Mouse (Mus musculus) C2C12 (cell line): ENCODE measurements around the gene Nkpd1. TPM values are rescaled to one million over a fixed set of nuclear protein-coding genes. Genes with fewer than 3 reads are reported as not detected.
A peak's percentile ranks its signal among the peaks of the same experiment; 100 is the strongest.

Source experiments
- H3K27me3 ChIP-seq: one replicate; pipeline ENCODE4 v1.6.1; 2011; ENCODE audit not compliant: control insufficient read depth, insufficient read depth, insufficient read length
- H3K36me3 ChIP-seq: one replicate; pipeline ENCODE4 v1.6.1; 2011; ENCODE audit not compliant: control insufficient read depth, insufficient read depth
- H3K4me3 ChIP-seq: one replicate; pipeline ENCODE4 v1.5.1; 2011; ENCODE audit warnings: mild to moderate bottlenecking, control low read depth; ENCODE audit not compliant: poor library complexity, insufficient read depth, severe bottlenecking
- H3K79me2 ChIP-seq: one replicate; pipeline ENCODE4 v1.6.1; 2011; ENCODE audit not compliant: control insufficient read depth, insufficient read depth
- H3K79me3 ChIP-seq: one replicate; pipeline ENCODE4 v1.6.1; 2011; ENCODE audit warnings: low read depth, control low read depth
- H3ac ChIP-seq: one replicate; pipeline ENCODE3; 2011; ENCODE audit warnings: low read depth; ENCODE audit not compliant: control insufficient read depth, insufficient read length
- CEBPB ChIP-seq: IDR thresholded peaks from one replicate; pipeline ENCODE4 v1.6.1; 2011; ENCODE audit warnings: low read depth, mild to moderate bottlenecking, control low read depth, moderate library complexity
- CTCF ChIP-seq: IDR thresholded peaks from one replicate; pipeline ENCODE4 v1.5.1; 2011; ENCODE audit not compliant: control insufficient read depth, insufficient read depth, insufficient read length
- FOSL1 ChIP-seq: IDR thresholded peaks from one replicate; pipeline ENCODE4 v1.8.0; 2011; ENCODE audit warnings: mild to moderate bottlenecking, low read length; ENCODE audit not compliant: poor library complexity, insufficient read depth, severe bottlenecking
- MAX ChIP-seq: IDR thresholded peaks from one replicate; pipeline ENCODE4 v1.6.1; 2011; ENCODE audit warnings: mild to moderate bottlenecking, control low read depth
- MYOD1 ChIP-seq: IDR thresholded peaks from one replicate; pipeline ENCODE4 v1.6.1; 2011; ENCODE audit warnings: low read depth; ENCODE audit not compliant: control insufficient read depth, insufficient read length
- MYOG ChIP-seq: IDR thresholded peaks from one replicate; pipeline ENCODE4 v1.6.1; 2011; ENCODE audit not compliant: control insufficient read depth, insufficient read length; ENCODE audit errors: extremely low read depth
- USF1 ChIP-seq: IDR thresholded peaks from one replicate; pipeline ENCODE4 v1.6.1; 2011; ENCODE audit warnings: low read depth, mild to moderate bottlenecking, control low read depth, moderate library complexity
- polyA plus RNA-seq: library from polyadenylated mRNA; unstranded; fragments of >200 nt; fragmentation: generic; extraction: Trizol; gene quantifications from one replicate; pipeline ENCODE4 v1.2.1, GENCODE M21; 2012; ENCODE audit warnings: missing spikeins

Nkpd1 gene
- polyA plus RNA-seq, 1 experiment, result 0.11 TPM

- Histone ChIP-seq H3K27me3 (peaks cover 60% of the 10 kb centered on the region), H3K79me3 (no peaks in the 10 kb centered on the region), H3ac (no peak overlapping the region), H3K79me2 (no peaks in the 10 kb centered on the region), H3K36me3 (no peaks in the 10 kb centered on the region), H3K4me3 (no peak overlapping the region)
- no peak for TF ChIP-seq MYOD1
- TF ChIP-seq USF1, result no peak
- TF ChIP-seq MYOG, result no peak
- no peak for TF ChIP-seq FOSL1
- no peak for TF ChIP-seq CTCF
- no peak for TF ChIP-seq MAX
- no peak for TF ChIP-seq CEBPB
These were observed 2.4 kb downstream of the Nkpd1 start for GRCm38 (mm10) chr7:19520032-19520431.

- no peak overlapping the region for H3K4me3 ChIP-seq
- no peaks in the 10 kb centered on the region for H3K79me2 ChIP-seq
- H3K27me3 ChIP-seq, result peaks cover 63% of the 10 kb centered on the region
- H3K79me3 ChIP-seq, result no peaks in the 10 kb centered on the region
- H3K36me3 ChIP-seq, result no peaks in the 10 kb centered on the region
- TF ChIP-seq MAX, result no peak
- no peak for TF ChIP-seq MYOD1
- TF ChIP-seq MYOG, result no peak
- TF ChIP-seq CTCF, result no peak
- TF ChIP-seq CEBPB, result no peak
- no peak for TF ChIP-seq FOSL1
- TF ChIP-seq USF1, result no peak
- H3ac ChIP-seq, result no peak overlapping the region
These were observed 5.5 kb downstream of the Nkpd1 start for GRCm38 (mm10) chr7:19523017-19523756.

GRCm38 (mm10) chr7:19523757-19524419 lies 6.2 kb downstream of the Nkpd1 start:
- Histone ChIP-seq H3K36me3 (no peaks in the 10 kb centered on the region), H3K4me3 (no peak overlapping the region), H3K27me3 (peaks cover 61% of the 10 kb centered on the region), H3ac (peak overlapping the region; percentile 20), H3K79me2 (no peaks in the 10 kb centered on the region), H3K79me3 (no peaks in the 10 kb centered on the region)
- TF ChIP-seq CTCF (peak; percentile 21), FOSL1 (no peak), MAX (no peak), CEBPB (no peak), USF1 (no peak), MYOG (no peak), MYOD1 (no peak)

- no peak for TF ChIP-seq FOSL1
- TF ChIP-seq CTCF, result no peak
- no peak for TF ChIP-seq USF1
- no peak for TF ChIP-seq MYOG
- TF ChIP-seq CEBPB, result no peak
- Histone ChIP-seq H3K36me3 (no peaks in the 10 kb centered on the region), H3ac (no peak overlapping the region), H3K27me3 (peaks cover 56% of the 10 kb centered on the region), H3K79me2 (no peaks in the 10 kb centered on the region), H3K4me3 (no peak overlapping the region), H3K79me3 (no peaks in the 10 kb centered on the region)
These were observed 6.9 kb downstream of the Nkpd1 start for GRCm38 (mm10) chr7:19524420-19525104.

GRCm38 (mm10) chr7:19525105-19525481 lies 7.5 kb downstream of the Nkpd1 start:
- Histone ChIP-seq H3K36me3 (no peaks in the 10 kb centered on the region), H3K79me2 (no peaks in the 10 kb centered on the region), H3K4me3 (no peak overlapping the region), H3K79me3 (no peaks in the 10 kb centered on the region), H3ac (no peak overlapping the region), H3K27me3 (peaks cover 50% of the 10 kb centered on the region)
- TF ChIP-seq MYOD1 (no peak), FOSL1 (no peak), MYOG (no peak), MAX (no peak), CTCF (no peak), USF1 (no peak), CEBPB (no peak)

- no peak for TF ChIP-seq USF1
- TF ChIP-seq CEBPB, result no peak
- no peak for TF ChIP-seq MYOD1
- no peak for TF ChIP-seq MYOG
- TF ChIP-seq MAX, result no peak
- TF ChIP-seq CTCF, result no peak
- TF ChIP-seq FOSL1, result no peak
- Histone ChIP-seq H3ac (no peak overlapping the region), H3K79me2 (no peaks in the 10 kb centered on the region), H3K27me3 (no peaks in the 10 kb centered on the region), H3K79me3 (no peaks in the 10 kb centered on the region), H3K4me3 (no peak overlapping the region), H3K36me3 (peaks cover 3% of the 10 kb centered on the region)
These were observed 13.4 kb downstream of the Nkpd1 start for GRCm38 (mm10) chr7:19531077-19531476.
